Mouse (Mus musculus) liver, postnatal 0 days (tissue): ENCODE measurements at regions not wholly inside any gene's neighbourhood (a gene's known extent, or its start where the extent isn't known, plus 50 kb on each side); places are given as distances from the start of the nearest gene placed in this dataset.

Source experiments
- CTCF ChIP-seq: sonication (generic); IDR thresholded peaks from 2 replicates; pipeline ENCODE4 v1.5.1; 2016; ENCODE audit warnings: antibody characterized with exemption, low read depth
- EP300 ChIP-seq: IDR thresholded peaks from 2 replicates; pipeline ENCODE4 v1.6.1; 2016; ENCODE audit warnings: antibody characterized with exemption, low read depth, mild to moderate bottlenecking

DNA sequence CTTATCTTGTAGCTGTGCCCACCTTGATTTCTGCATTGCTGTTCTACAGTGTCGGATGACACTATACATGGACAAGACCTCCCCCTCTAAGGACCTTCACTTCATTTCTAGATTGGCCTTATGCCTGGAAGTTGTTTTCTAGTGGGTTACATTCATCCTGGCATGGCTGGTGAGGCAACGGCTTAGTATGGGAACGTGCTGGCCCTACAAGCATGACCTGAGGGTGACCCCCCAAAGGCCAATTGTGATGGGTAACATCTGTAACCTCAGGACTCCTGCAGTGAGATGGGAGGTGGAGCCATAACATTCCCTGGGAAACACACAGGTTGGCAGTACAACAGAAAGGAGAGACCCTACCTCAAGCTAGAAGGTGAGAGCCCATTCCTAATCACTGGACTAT, 139.7 kb downstream of the Foxb1 start:
- TF ChIP-seq CTCF (no peak), EP300 (no peak)
